Mouse (Mus musculus) thymus, adult 2 months (tissue): ENCODE results near the gene Gm45140. TPM values are rescaled to one million over a fixed set of nuclear protein-coding genes. Genes with fewer than 3 reads are reported as not detected.

Source experiments
- DNase-seq: peaks from one replicate; pipeline ENCODE4 v3.0.0; 2021
- H3K27ac ChIP-seq: fragments of 200-500 bp; 2 replicates; pipeline ENCODE4 v1.5.1; 2012; ENCODE audit warnings: low read length, control low read depth; ENCODE audit not compliant: control insufficient read depth, insufficient read depth
- H3K27me3 ChIP-seq: fragments of 200-500 bp; 2 replicates; pipeline ENCODE4 v1.6.1; 2012; ENCODE audit warnings: mild to moderate bottlenecking, low read length, moderate library complexity, mixed read lengths; ENCODE audit not compliant: control insufficient read depth, insufficient read depth
- H3K36me3 ChIP-seq: fragments of 200-500 bp; 2 replicates; pipeline ENCODE4 v1.6.1; 2012; ENCODE audit warnings: mild to moderate bottlenecking, low read length, moderate library complexity; ENCODE audit not compliant: control insufficient read depth, insufficient read depth
- H3K4me1 ChIP-seq: fragments of 200-500 bp; replicated peaks from 2 replicates; pipeline ENCODE4 v1.6.1; 2012; ENCODE audit warnings: low read length; ENCODE audit not compliant: control insufficient read depth, insufficient read depth
- H3K4me3 ChIP-seq: fragments of 200-500 bp; 2 replicates; pipeline ENCODE4 v1.5.1; 2012; ENCODE audit warnings: mild to moderate bottlenecking, low read length, control low read depth, moderate library complexity; ENCODE audit not compliant: control insufficient read depth, insufficient read depth
- CTCF ChIP-seq: fragments of 200-500 bp; IDR thresholded peaks from 2 replicates; pipeline ENCODE4 v1.5.1; 2012; ENCODE audit warnings: mild to moderate bottlenecking, control low read depth, low read length, moderate library complexity, borderline replicate concordance; ENCODE audit not compliant: control insufficient read depth, poor library complexity, insufficient read depth; ENCODE audit errors: extremely low read depth
- POLR2A ChIP-seq: fragments of 200-500 bp; IDR thresholded peaks from 2 replicates; pipeline ENCODE4 v1.6.1; 2012; ENCODE audit warnings: mild to moderate bottlenecking, low read length, control low read depth, moderate library complexity; ENCODE audit not compliant: control insufficient read depth, poor library complexity, insufficient read depth; ENCODE audit errors: extremely low read depth
- WGBS: fragments of 180-500 bp; shearing (Covaris S2); methylation state at CpG from one replicate; pipeline ENCODE4 v1.1.7; 2018; 5-methylcytosine and 5-hydroxymethylcytosine counted together
- polyA plus RNA-seq: library from polyadenylated mRNA; depleted of rRNA; stranded (reverse); fragments of >200 nt; gene quantifications from 2 replicates; pipeline ENCODE4 v1.2.3, GENCODE M21; 2012

Gene Gm45140
- polyA plus RNA-seq, 1 experiment: 1.2 TPM

DNA sequence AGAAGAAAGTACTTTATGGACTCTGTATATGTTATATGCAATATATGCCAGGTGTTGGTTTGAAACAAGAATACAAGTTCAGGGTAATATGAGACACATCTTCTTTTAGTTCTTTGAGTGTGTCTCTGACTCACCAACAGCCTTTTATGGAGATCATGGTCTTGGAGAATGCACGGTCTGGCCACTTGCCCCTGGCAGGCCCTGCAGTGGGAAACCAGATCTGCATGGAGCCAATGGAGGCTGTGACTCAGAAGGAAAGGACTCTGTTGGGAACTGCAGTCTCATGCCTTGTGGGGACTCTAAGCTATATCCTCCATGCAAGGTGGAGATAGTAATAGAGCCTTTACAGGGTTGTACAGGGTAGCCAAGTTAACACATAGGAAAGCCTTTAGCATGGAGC is 39.5 kb upstream of the Gm45140 start:
- WGBS: 90% methylated on average over 1 of the region's 1 CpGs
- peaks cover 20% of the 10 kb centered on the region for H3K4me1 ChIP-seq
- no peak overlapping the region for H3K27ac ChIP-seq
- H3K27me3 ChIP-seq: no peaks in the 10 kb centered on the region
- TF ChIP-seq CTCF (no peak), POLR2A (no peak)
- H3K36me3 ChIP-seq: no peaks in the 10 kb centered on the region
- no peak for DNase-seq
- no peak overlapping the region for H3K4me3 ChIP-seq

GRCm38 (mm10) chr6:87873963-87874362 is 38.4 kb upstream of the Gm45140 start:
- Histone ChIP-seq H3K4me3 (no peak overlapping the region), H3K27ac (no peak overlapping the region), H3K36me3 (no peaks in the 10 kb centered on the region), H3K27me3 (no peaks in the 10 kb centered on the region), H3K4me1 (peaks cover 12% of the 10 kb centered on the region)
- no peak for DNase-seq
- no peak for TF ChIP-seq POLR2A
- 91% methylated on average over 2 of the region's 2 CpGs for WGBS

GRCm38 (mm10) chr6:87873104-87873503 is 37.5 kb upstream of the Gm45140 start:
- Histone ChIP-seq H3K4me1 (peaks cover 5% of the 10 kb centered on the region; the same call in 1 of the 2 replicates), H3K27ac (no peak overlapping the region)
- no peak for DNase-seq

GRCm38 (mm10) chr6:87871240-87871639 is 35.6 kb upstream of the Gm45140 start:
- no peak overlapping the region for H3K27ac ChIP-seq
- no peaks in the 10 kb centered on the region for H3K27me3 ChIP-seq
- no peak for TF ChIP-seq POLR2A
- no peak for TF ChIP-seq CTCF
- H3K4me1 ChIP-seq: peaks cover under 1% of the 10 kb centered on the region; the same call in 1 of the 2 replicates
- DNase-seq: no peak
- WGBS: 98% methylated on average over 7 of the region's 7 CpGs
- no peaks in the 10 kb centered on the region for H3K36me3 ChIP-seq
- no peak overlapping the region for H3K4me3 ChIP-seq

More at GRCm38 (mm10) chr6:87873104-87873503, 37.5 kb upstream of the Gm45140 start:
- no peaks in the 10 kb centered on the region for H3K36me3 ChIP-seq
- H3K4me3 ChIP-seq: no peak overlapping the region
- no peaks in the 10 kb centered on the region for H3K27me3 ChIP-seq
- TF ChIP-seq CTCF: no peak
- no peak for TF ChIP-seq POLR2A
- WGBS: 48% methylated on average over 1 of the region's 1 CpGs

DNA sequence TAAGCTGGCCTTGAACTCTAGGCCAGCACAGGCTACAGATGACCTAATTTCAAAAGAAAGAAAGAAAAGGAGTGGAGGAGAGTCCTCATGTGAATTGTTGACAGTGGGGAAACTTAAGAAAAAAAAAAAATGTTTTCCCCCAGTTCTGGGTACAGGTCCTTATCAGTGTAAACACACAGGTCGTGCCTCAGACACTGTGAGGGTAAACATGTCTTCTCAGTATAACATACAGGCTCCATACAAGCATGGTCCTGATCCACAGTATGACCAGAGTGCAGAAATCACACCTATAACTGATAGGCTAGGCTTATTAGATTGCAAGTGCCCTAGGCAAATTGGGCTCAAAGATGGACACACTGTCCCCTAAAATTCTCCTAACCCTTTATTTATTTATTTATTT is 34.8 kb upstream of the Gm45140 start:
- no peak for TF ChIP-seq POLR2A
- TF ChIP-seq CTCF: no peak
- Histone ChIP-seq H3K4me1 (no peaks in the 10 kb centered on the region), H3K27me3 (no peaks in the 10 kb centered on the region), H3K4me3 (no peak overlapping the region), H3K27ac (no peak overlapping the region), H3K36me3 (no peaks in the 10 kb centered on the region)
- DNase-seq: no peak
- 73% methylated on average over 1 of the region's 1 CpGs for WGBS

DNA sequence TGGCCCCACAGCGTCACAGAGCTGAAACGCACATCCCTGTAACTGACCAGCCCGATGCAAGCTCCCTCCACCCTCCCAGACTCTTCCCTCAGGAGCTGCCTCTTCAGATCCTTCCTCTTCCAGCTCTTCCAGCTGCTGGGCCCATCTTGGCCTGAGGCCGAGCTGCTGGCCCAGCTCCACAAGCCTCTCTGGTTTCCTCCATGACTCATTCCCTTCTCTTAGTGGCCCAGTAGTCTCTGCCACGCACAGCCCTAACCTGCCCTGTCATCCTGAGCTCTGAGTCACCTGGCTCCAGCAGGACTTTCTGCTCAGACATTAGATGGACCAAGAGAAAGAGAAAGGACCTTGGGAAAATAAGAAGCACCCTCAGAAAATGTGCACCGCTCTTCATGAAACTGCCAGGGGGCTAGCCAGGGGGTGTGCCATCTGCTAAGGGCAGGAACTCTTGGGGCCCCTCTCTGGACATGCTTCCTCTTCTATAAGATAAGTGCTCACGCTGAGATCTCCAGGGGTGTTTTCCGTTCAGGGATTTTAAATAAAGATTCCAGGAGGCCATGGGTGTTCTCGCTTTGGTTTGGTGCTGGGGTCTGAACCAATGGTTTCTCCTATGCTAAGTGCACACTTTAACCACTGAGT is 33.4 kb upstream of the Gm45140 start:
- 73% methylated on average over 9 of the region's 9 CpGs for WGBS
- H3K36me3 ChIP-seq: no peaks in the 10 kb centered on the region
- H3K4me3 ChIP-seq: no peak overlapping the region
- no peaks in the 10 kb centered on the region for H3K4me1 ChIP-seq
- H3K27me3 ChIP-seq: no peaks in the 10 kb centered on the region
- no peak for DNase-seq
- H3K27ac ChIP-seq: peak overlapping the region; percentile 19; the same call in 1 of the 2 replicates
- no peak for TF ChIP-seq POLR2A
- TF ChIP-seq CTCF: no peak

DNA sequence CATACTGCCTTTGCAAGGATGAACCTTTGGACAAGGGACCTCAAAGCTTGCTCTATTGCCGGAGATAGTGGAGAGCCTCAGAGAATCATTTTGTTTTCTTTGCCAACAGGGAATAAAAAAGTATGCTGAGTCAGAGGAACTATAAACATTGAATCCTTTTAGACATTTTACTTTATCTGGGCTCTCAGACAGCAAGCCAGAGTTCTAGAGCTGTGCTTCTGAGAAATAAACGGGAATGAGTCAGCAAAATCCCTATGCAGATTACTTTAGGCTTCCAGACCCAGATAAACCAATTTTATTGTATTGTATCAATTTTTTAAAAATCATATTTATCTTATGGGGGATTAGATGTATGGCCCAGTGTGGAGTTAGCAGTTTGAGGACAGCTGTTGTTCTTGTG is 31.7 kb upstream of the Gm45140 start:
- H3K27ac ChIP-seq: no peak overlapping the region
- no peaks in the 10 kb centered on the region for H3K36me3 ChIP-seq
- WGBS: 68% methylated on average over 2 of the region's 2 CpGs
- no peak for TF ChIP-seq CTCF
- no peak for TF ChIP-seq POLR2A
- H3K4me1 ChIP-seq: no peaks in the 10 kb centered on the region
- DNase-seq: no peak
- no peak overlapping the region for H3K4me3 ChIP-seq
- no peaks in the 10 kb centered on the region for H3K27me3 ChIP-seq
